ENCODE assay signal across 29 mouse cellular contexts in the genomic region with DNA sequence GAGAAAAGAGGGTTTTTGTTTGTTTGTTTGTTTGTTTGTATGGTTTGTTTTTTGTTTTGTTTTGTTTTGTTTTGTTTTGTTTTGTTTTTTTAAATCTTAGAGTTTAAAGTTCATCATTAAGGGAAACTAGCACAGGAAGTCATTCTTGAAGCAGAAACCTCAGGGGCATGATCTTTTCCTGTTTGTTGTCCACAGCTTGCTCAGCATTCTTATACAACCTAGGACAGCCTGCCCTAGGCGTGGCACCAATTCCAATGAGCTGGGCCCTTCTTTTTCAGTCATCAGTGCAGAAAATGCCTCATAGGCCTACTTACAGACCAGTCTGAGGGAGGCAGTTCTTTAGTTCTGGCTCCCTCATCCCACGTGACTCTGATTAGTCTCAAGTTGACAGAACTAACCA. TPM values are rescaled to one million over a fixed set of nuclear protein-coding genes. Genes with fewer than 3 reads are reported as not detected.
DNase-seq lines count a peak whose midpoint lies in the region; ATAC-seq and TF ChIP-seq lines count a peak whose summit lies in the region.
"Had no signal": no experiment of that assay in that cellular context is flagged by ENCODE, and none has a peak within 500 bp of the region (broad histone marks: within the 10 kb centered on the region; RNA-seq: fewer than 3 reads in every experiment).

No protein-coding gene starts in this region.

- H3K4me3 ChIP-seq in heart, adult 2 months = no peak overlapping the region
- peak overlapping the region; percentile 5 for H3K4me3 ChIP-seq in megakaryocyte, embryonic 14.5 days (replicated peaks)
- no peak overlapping the region for H3K4me3 ChIP-seq in neural tube, embryonic 15.5 days (replicated peaks)
- H3K4me3 ChIP-seq: embryonic facial prominence, embryonic 13.5 days; erythroblast, embryonic 14.5 days; forebrain, embryonic 12.5 days; forebrain, embryonic 15.5 days; heart, embryonic 12.5 days; heart, embryonic 15.5 days; hindbrain, embryonic 10.5 days; hindbrain, embryonic 13.5 days had no signal

- peak; percentile 57 for DNase-seq in heart, adult 11 months
- DNase-seq in heart, adult 2 months = no peak
- DNase-seq in 416B (ENCODE audit: low read depth) = peak; percentile 78
- no peak for DNase-seq in Muller cell, postnatal 12 days (ENCODE audit: inconsistent ontology term)
- DNase-seq: adrenal gland, postnatal 10 days; adrenal gland, postnatal 36 days; B cell, adult 2 months; cerebellum, adult 18-20 months; cerebellum, adult 9-10 months; cerebellum, postnatal 14 days; gastrocnemius, postnatal 10 days; gastrocnemius, postnatal 36 days; heart, postnatal 10 days; heart, postnatal 36 days had no signal

- WGBS in heart, adult 2 months = 65% methylated on average over 2 of the region's 2 CpGs
- WGBS in neural tube, embryonic 15.5 days = 73% methylated on average over 2 of the region's 2 CpGs

- no peak overlapping the region for H3K9ac ChIP-seq in heart, adult 2 months (ENCODE audit: low read depth, low read length)
- H3K9ac ChIP-seq in neural tube, embryonic 15.5 days (replicated peaks) = no peak overlapping the region
- H3K9ac ChIP-seq: embryonic facial prominence, embryonic 13.5 days; forebrain, embryonic 12.5 days; forebrain, embryonic 15.5 days; heart, embryonic 12.5 days; heart, embryonic 15.5 days; hindbrain, embryonic 13.5 days had no signal

- H3K4me2 ChIP-seq in neural tube, embryonic 15.5 days = no peak overlapping the region
- H3K4me2 ChIP-seq: embryonic facial prominence, embryonic 13.5 days; forebrain, embryonic 12.5 days; forebrain, embryonic 15.5 days; heart, embryonic 12.5 days; heart, embryonic 15.5 days; hindbrain, embryonic 13.5 days had no signal

- no peak overlapping the region for H3K27ac ChIP-seq in heart, adult 2 months
- no peak overlapping the region for H3K27ac ChIP-seq in neural tube, embryonic 15.5 days (replicated peaks)
- H3K27ac ChIP-seq: embryonic facial prominence, embryonic 13.5 days; forebrain, embryonic 12.5 days; forebrain, embryonic 15.5 days; heart, embryonic 15.5 days; hindbrain, embryonic 10.5 days; hindbrain, embryonic 13.5 days had no signal

- no peaks in the 10 kb centered on the region for H3K36me3 ChIP-seq in heart, adult 2 months (ENCODE audit: control insufficient read depth, insufficient read depth, low read length)
- no peaks in the 10 kb centered on the region for H3K36me3 ChIP-seq in megakaryocyte, embryonic 14.5 days (replicated peaks; ENCODE audit: low read length)
- no peaks in the 10 kb centered on the region for H3K36me3 ChIP-seq in neural tube, embryonic 15.5 days
- H3K36me3 ChIP-seq: embryonic facial prominence, embryonic 13.5 days; forebrain, embryonic 12.5 days; forebrain, embryonic 15.5 days; G1E; heart, embryonic 12.5 days; heart, embryonic 15.5 days; hindbrain, embryonic 10.5 days; hindbrain, embryonic 13.5 days had no signal

- no peaks in the 10 kb centered on the region for H3K9me3 ChIP-seq in megakaryocyte, embryonic 14.5 days
- no peaks in the 10 kb centered on the region for H3K9me3 ChIP-seq in neural tube, embryonic 15.5 days (replicated peaks)
- H3K9me3 ChIP-seq: embryonic facial prominence, embryonic 13.5 days; forebrain, embryonic 12.5 days; forebrain, embryonic 15.5 days; heart, embryonic 12.5 days; heart, embryonic 15.5 days; hindbrain, embryonic 10.5 days; hindbrain, embryonic 13.5 days had no signal

- no peak for TF ChIP-seq POLR2A in heart, adult 2 months (IDR thresholded peaks at IDR 0.05; ENCODE audit: insufficient read depth, low read depth, low read length)

- H3K27me3 ChIP-seq in heart, adult 2 months (ENCODE audit: control insufficient read depth, insufficient read depth, low read length) = no peaks in the 10 kb centered on the region
- peaks cover 2% of the 10 kb centered on the region for H3K27me3 ChIP-seq in megakaryocyte, embryonic 14.5 days (replicated peaks)
- no peaks in the 10 kb centered on the region for H3K27me3 ChIP-seq in neural tube, embryonic 15.5 days (replicated peaks)
- H3K27me3 ChIP-seq: CH12.LX; embryonic facial prominence, embryonic 13.5 days; forebrain, embryonic 12.5 days; forebrain, embryonic 15.5 days; heart, embryonic 12.5 days; heart, embryonic 15.5 days; hindbrain, embryonic 13.5 days had no signal

- ATAC-seq in common myeloid progenitor, adult 5-6 weeks (replicated peaks; ENCODE audit: low read depth, poor library complexity, severe bottlenecking) = 0 out of 2 replicates have a peak, but pooled peaks have one; percentile 54
- ATAC-seq in neural tube, embryonic 15.5 days (ENCODE audit: low FRiP score) = no peak
- ATAC-seq: forebrain, embryonic 15.5 days; hindbrain, embryonic 16.5 days; inflammation-experienced regulatory T-cells, adult 6 months had no signal

- TF ChIP-seq EP300 in heart, adult 2 months (IDR thresholded peaks at IDR 0.05; ENCODE audit: insufficient read depth, low read depth, low read length) = no peak

- intact Hi-C loops in heart, adult 2 months (cut with DNase I) = no loop called here

- no peak for TF ChIP-seq CTCF in heart, adult 2 months (IDR thresholded peaks at IDR 0.05)

- no peaks in the 10 kb centered on the region for H3K4me1 ChIP-seq in heart, adult 2 months (ENCODE audit: control insufficient read depth, insufficient read depth, low read length)
- H3K4me1 ChIP-seq in megakaryocyte, embryonic 14.5 days = peaks cover 32% of the 10 kb centered on the region
- no peaks in the 10 kb centered on the region for H3K4me1 ChIP-seq in neural tube, embryonic 15.5 days
- H3K4me1 ChIP-seq: embryonic facial prominence, embryonic 13.5 days; forebrain, embryonic 15.5 days; heart, embryonic 12.5 days; heart, embryonic 15.5 days; hindbrain, embryonic 10.5 days; hindbrain, embryonic 13.5 days had no signal

- H3K79me2 ChIP-seq in heart, adult 2 months (replicated peaks; ENCODE audit: control insufficient read depth, insufficient read depth, low read length) = no peaks in the 10 kb centered on the region

RNA-seq across cellular contexts. Expression of gene Mtap, which starts 30.4 kb away (rescaled TPM):
- total RNA-seq in heart, adult 2 months (2021) = 10 to 100 TPM; 19.8 to 22.0 TPM
- 8.3 and 14.0 TPM in 2 replicates for polyA plus RNA-seq in heart, adult 2 months (2012; rRNA removed)
- total RNA-seq in common myeloid progenitor, adult 5-6 weeks (2017) = 43.8 and 52.2 TPM in 2 replicates
- polyA plus RNA-seq in megakaryocyte, embryonic 14.5 days (2012; ENCODE audit: insufficient read depth, low replicate concordance) = 2.5 TPM in 1 of 2 replicates, not detected in the other
- polyA plus RNA-seq in neural tube, embryonic 15.5 days (2015; fragmentation: Nextera tagmentation; extraction: Ambion mirVana) = 27.1 and 40.4 TPM in 2 replicates
- total RNA-seq: CH12.LX had no signal
- polyA plus RNA-seq: erythroblast, embryonic 14.5 days; G1E had no signal

Comparison
In these comparisons a context has a peak if more than half of its experiments do, and no peak if none do; other contexts are left out.
1. DNase-seq: peak in heart, adult 11 months (single experiment) and 416B (single experiment); none in heart, adult 2 months (0 of 2) and Muller cell, postnatal 12 days (single experiment).